Mouse (Mus musculus) bone marrow, adult 2 months (tissue): Measurements from ENCODE around the gene Dctn1.

Experiments used
- CTCF ChIP-seq: fragments of 200-500 bp; IDR thresholded peaks from 2 replicates; pipeline ENCODE4 v1.5.1; 2011; ENCODE audit warnings: low read length, control low read depth; ENCODE audit not compliant: control insufficient read depth, insufficient read depth
- POLR2A ChIP-seq: fragments of 200-500 bp; IDR thresholded peaks from 2 replicates; pipeline ENCODE4 v1.6.1; 2011; ENCODE audit warnings: low read depth, mild to moderate bottlenecking, control low read depth, low read length, borderline replicate concordance; ENCODE audit not compliant: control insufficient read depth

- TF ChIP-seq CTCF (no peak), POLR2A (no peak)
These were observed 23.4 kb upstream of the Dctn1 start for GRCm38 (mm10) chr6:83142211-83142731.
